Mouse (Mus musculus): ENCODE results near the gene Prkce. TPM values are rescaled to one million over a fixed set of nuclear protein-coding genes. Genes with fewer than 3 reads are reported as not detected.
"Not testable (repeated sequence)": the region's sequence is repeated elsewhere in the genome, so short reads cannot be mapped to it uniquely, and the experiment has no call there.

The Prkce gene
- total RNA-seq, 2 experiments from 2014 or later = 6.9 to 7.4 TPM

DNA sequence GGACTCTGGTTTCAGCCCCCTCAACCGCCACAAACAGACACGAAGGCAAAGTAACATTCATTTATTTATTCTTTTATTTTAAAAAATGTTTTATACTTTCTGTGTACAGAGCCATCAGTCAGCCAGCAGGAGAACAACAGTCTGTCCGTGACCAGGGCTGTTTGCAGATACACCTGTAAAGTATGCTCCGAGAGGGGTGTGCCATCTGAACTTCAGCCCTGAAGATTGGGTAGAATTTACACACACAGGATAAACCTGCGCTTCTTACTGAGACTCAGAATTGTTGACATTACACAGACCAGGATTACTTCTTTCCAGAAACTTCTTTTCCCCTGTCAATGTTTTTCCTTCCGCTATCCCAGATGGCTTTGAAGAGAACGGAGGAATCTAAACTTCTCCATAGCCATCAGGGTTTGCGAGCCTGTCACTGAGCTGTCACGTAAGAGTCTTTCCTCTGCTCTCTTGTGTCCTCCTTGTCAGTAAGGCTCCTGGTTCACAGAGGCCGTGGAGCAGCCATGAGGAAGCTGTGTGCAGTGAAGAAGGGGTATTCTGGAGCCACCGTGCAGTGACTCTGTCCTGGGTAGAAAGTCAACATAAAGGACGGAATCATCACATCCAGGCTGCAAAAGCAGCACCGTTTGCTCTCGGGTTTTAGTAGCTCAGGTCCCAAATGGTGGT, 286.2 kb downstream of the Prkce start:
- DNase-seq = no peak

GRCm38 (mm10) chr17:86454351-86454706, 286.7 kb downstream of the Prkce start:
- DNase-seq = no peak

- DNase-seq = no peak
These were observed 288.9 kb downstream of the Prkce start for GRCm38 (mm10) chr17:86456512-86456911.

GRCm38 (mm10) chr17:86458302-86458980, 290.9 kb downstream of the Prkce start:
- DNase-seq = no peak

DNA sequence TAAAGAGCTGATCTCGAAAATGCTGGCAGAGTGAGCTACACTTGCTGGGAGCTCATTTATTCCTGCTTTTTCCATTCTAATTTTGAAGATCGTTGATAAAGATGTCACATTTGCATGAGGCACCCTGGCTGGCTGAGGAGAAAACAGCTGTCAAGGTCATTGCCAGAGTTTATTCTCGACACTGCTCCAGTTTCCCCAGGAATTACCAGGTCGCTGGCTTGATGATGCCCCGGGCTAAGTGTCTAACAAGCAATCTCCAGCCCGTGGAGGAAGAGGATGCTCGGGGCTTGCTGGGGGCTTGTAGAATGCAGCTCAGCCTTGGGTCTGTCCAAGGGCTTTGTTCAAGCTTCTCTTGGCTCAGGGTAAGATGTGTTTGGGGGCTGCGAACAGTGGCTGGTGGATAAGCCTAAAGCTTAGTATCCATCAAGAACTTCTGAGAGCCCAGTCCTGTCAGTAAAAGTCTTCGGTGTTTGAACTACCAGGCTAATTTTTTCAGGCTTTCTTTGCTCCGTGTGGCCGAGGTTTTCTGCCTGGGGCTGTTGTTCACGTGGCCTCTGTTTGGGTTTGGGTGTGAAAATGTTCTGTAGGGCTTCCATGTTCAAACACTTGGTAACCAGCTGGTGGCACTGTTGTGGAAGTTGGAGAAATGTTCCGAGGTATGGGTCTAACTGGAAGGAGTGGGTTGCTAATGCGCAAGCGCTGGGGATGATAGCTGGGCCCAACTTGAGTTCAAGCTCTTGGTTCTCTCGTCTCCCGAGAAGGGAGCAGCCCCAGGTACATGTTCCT, 293.3 kb downstream of the Prkce start:
- no peak for DNase-seq

DNA sequence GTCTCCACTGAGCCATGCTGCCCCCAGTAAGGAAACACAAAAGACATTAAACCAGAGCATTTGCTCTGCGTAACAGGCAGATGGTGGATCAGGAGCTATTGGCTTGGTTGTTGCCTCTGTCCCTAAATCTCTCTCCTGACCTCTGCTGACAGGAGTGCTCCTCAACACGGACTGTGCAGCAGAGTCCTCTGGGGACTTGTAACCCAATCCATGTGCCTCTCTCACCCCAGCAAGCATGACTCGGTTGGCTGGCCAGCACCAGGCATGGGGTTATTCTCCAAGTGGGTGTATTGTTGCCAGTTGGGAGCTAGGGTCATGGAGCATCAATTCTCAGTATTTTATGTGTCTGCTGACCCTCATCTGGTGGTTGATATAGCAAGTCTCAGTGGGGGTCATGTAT, 295.8 kb downstream of the Prkce start:
- DNase-seq = no peak

DNA sequence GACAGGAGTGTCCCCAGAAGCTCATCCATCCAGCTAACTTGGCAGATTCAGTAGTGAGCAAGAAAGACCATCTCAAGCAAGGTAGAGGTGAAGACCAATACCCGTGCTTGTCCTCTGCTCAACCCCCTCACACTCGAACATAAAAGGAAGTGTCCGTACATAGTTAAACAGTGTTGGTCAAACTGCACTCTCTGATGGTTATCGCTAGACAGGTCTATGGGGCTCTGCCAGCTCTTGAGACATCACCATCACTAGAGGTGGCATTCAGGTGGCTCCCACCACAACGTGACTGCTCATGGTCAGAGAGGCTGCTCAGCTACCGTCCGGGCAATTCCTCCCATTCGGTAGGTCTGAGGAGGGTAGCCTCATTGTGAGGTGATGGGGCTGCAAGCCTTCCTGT, 296.6 kb downstream of the Prkce start:
- DNase-seq = no peak

GRCm38 (mm10) chr17:86464689-86465363, 297.2 kb downstream of the Prkce start:
- DNase-seq = no peak

DNA sequence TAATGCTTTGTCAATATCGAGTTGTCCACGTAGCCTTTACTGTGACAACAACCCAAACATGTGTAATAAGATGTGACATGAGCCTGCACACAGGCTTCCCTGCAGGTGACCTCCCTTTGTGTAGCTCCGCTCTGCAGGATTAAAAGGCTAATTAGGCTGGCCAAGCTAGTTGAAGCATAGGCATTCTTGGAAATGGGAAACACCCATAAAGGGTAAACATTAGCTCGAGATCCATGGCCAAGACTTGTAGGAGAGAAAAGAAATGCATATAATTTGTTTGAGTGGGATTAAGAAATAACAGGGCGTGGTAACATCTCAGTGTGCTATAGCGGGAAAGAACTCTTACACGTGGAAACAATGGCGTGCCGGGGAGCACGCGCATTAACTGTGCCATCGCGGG, 298.3 kb downstream of the Prkce start:
- no peak for DNase-seq

GRCm38 (mm10) chr17:86466412-86466811, 298.8 kb downstream of the Prkce start:
- DNase-seq = no peak

GRCm38 (mm10) chr17:86466871-86467270, 299.3 kb downstream of the Prkce start:
- no peak for DNase-seq

GRCm38 (mm10) chr17:86467291-86467898, 299.8 kb downstream of the Prkce start:
- no peak for DNase-seq

- DNase-seq = no peak
These were observed 300.4 kb downstream of the Prkce start for GRCm38 (mm10) chr17:86467967-86468366.

- no peak for DNase-seq
These were observed 302.6 kb downstream of the Prkce start for GRCm38 (mm10) chr17:86470160-86470559.

DNA sequence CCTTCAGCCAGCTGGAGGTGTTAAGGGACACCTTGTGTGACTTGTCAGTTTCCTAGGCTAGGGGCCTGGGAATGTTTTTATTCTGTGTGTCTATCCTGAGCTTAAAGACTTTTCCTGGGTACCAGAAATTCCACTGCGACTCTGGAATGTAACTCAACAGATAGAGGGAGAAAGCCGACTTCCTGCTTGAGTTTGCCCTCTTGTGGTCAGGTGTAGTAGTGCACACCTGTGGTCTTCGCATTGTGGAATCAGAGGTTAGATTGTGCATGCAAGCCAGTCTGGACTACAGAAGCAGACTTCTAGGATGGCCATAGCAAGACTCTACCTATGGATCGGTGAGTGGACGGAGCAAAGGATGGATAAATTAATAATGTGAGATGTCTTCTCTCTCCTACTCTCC, 304.1 kb downstream of the Prkce start:
- DNase-seq = no peak

DNA sequence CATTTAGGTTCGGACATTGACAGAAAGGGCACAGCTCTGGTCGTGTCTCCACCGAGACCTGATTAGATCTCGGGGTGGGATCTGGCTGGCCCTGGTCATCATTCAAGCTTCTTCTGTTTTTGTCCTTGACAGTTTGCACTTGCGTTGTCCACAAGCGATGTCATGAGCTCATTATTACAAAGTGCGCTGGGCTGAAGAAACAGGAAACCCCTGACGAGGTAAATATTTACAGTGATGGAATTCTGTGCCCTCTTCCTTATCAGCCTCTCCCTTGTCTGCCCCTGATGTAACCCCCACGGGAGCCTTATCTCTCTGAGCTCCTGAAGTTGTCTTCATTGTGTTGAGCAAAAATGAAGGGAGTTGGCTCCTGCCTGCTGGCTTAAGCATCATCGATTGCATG, 309.1 kb downstream of the Prkce start:
- no peak for DNase-seq

- DNase-seq = not testable (repeated sequence)
These were observed 309.8 kb downstream of the Prkce start for GRCm38 (mm10) chr17:86477401-86477800.

DNA sequence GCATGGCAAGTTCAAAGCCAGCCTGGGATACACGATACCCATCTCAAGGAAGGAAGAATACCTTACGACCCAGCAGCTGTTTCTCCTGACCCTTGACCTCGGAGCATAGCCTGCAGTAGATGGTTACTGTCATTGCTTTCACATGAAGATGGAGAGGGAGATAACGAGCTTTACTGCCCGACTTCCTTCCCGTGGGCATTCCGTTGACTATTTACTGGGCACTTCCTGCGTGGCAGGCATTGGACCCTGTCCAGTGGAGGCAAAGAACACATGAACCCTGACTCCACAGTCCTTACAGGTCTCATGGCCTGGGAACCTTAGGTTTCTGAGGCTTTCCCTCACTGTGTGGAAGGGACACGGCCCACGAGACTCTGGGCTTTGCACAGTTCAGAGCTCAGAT, 311.8 kb downstream of the Prkce start:
- DNase-seq = no peak

DNA sequence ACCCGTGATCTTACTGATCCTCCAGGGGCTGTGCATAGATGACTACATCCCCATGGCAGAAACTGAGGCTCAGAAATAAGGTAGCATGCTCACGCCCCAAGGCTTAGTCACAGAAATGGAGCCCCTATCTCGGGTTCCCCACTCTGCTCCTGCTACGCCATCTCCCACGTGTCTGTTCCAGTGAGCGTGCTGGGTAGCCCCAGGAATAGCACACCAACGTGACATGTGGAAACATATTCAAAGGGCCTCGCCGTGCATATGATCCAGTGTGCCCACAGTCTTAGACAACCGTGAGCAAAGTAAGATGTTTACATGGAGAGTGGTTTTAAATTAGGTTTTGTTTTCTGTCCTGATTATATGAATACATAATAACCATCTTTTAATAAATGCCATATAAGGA, 315.1 kb downstream of the Prkce start:
- DNase-seq = no peak

DNA sequence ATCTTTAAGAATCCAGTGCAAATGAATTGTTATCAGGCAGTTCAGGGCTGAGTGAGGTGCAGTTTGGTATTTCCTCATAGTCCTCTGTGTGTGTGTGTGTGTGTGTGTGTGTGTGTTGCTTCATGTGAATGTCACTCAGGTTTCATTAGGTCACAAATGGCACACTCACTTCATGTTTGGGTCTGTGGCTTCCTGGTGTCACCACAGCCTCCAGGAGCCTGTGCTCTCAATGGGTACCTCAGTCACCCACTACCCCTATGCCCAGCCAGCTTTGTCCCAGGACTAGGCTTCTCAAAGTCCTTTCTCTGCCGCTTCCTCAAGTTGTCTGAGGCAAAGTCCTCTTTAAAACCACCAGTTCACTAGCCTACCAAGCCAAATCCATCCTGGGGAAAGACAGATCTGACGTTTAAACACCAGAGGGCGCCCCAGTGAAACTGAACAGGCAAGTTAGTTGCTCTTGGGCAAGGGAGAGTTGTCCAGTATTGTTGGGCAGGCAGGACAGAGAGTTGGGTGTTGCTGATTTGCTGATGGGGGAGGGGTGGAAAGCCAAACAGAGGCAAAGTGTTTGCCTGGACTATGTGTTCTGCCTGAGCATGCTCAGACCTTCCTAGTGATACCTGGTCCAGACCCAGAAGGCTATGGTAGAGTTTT, 316.6 kb downstream of the Prkce start:
- DNase-seq = peak; percentile 56

DNA sequence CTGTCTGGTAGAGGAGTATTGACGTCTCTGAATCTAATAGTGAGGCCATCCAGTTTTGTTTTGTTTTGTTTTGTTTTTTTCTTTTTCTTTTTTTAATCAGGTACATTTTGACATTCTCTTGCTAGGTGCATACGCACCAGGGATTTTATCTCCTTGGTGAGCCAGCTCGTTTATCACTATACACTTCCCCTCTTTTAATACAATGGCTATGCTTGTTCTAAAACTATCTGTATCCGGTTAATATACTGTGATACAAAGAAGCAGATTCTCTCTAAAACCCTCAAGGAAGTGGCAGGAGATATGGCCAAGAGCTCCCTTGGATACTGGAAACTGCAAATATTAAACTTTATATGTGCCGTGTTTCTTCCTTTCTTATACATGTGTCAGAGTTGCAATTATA, 319.1 kb downstream of the Prkce start:
- DNase-seq = no peak

- no peak for DNase-seq
These were observed 319.9 kb downstream of the Prkce start for GRCm38 (mm10) chr17:86487450-86487849.
